Mouse (Mus musculus): ENCODE data around the gene Dll4. TPM values are rescaled to one million over a fixed set of nuclear protein-coding genes. Genes with fewer than 3 reads are reported as not detected.

Gene Dll4
- polyA plus RNA-seq, 1 experiment from 2014 or later, result 5.0 TPM

- peak; percentile 25; the same call in 1 of the 2 replicates for ATAC-seq (ENCODE audit: low FRiP score, low read depth)
- peaks cover 60% of the 10 kb centered on the region for H3K27me3 ChIP-seq (replicated peaks)
- 26% methylated on average over 10 of the region's 10 CpGs for WGBS
- no peak overlapping the region for H3K4me2 ChIP-seq (replicated peaks)
- H3K9me3 ChIP-seq, result peaks cover 3% of the 10 kb centered on the region; the same call in 1 of the 2 replicates
- H3K4me1 ChIP-seq, result peaks cover 15% of the 10 kb centered on the region
- no peak overlapping the region for H3K27ac ChIP-seq
- H3K9ac ChIP-seq, result no peak overlapping the region
- no peak overlapping the region for H3K4me3 ChIP-seq
- H3K36me3 ChIP-seq, result no peaks in the 10 kb centered on the region
Measured at GRCm38 (mm10) chr2:119313780-119314479, 11.7 kb upstream of the Dll4 start.

GRCm38 (mm10) chr2:119314742-119315310, 10.8 kb upstream of the Dll4 start:
- no peak overlapping the region for H3K4me3 ChIP-seq
- peaks cover 3% of the 10 kb centered on the region; the same call in 1 of the 2 replicates for H3K9me3 ChIP-seq
- H3K9ac ChIP-seq, result no peak overlapping the region
- no peak overlapping the region for H3K27ac ChIP-seq
- H3K27me3 ChIP-seq (replicated peaks), result peaks cover 66% of the 10 kb centered on the region
- no peak overlapping the region for H3K4me2 ChIP-seq (replicated peaks)
- no peaks in the 10 kb centered on the region for H3K36me3 ChIP-seq
- 56% methylated on average over 12 of the region's 12 CpGs for WGBS
- peaks cover 15% of the 10 kb centered on the region for H3K4me1 ChIP-seq
- ATAC-seq (ENCODE audit: low FRiP score, low read depth), result no peak

GRCm38 (mm10) chr2:119318043-119318710, 7.4 kb upstream of the Dll4 start:
- H3K9me3 ChIP-seq, result peaks cover 3% of the 10 kb centered on the region; the same call in 1 of the 2 replicates
- peaks cover 85% of the 10 kb centered on the region for H3K27me3 ChIP-seq (replicated peaks)
- H3K4me1 ChIP-seq, result peaks cover 24% of the 10 kb centered on the region
- no peak overlapping the region for H3K27ac ChIP-seq
- 70% methylated on average over 3 of the region's 3 CpGs for WGBS
- no peak overlapping the region for H3K9ac ChIP-seq
- no peak overlapping the region for H3K4me2 ChIP-seq (replicated peaks)
- no peaks in the 10 kb centered on the region for H3K36me3 ChIP-seq
- no peak overlapping the region for H3K4me3 ChIP-seq
- no peak for ATAC-seq (ENCODE audit: low FRiP score, low read depth)

- 72% methylated on average over 8 of the region's 8 CpGs for WGBS
Measured at GRCm38 (mm10) chr2:119320571-119320970, 5.0 kb upstream of the Dll4 start.

GRCm38 (mm10) chr2:119321771-119322586, 3.6 kb upstream of the Dll4 start:
- H3K4me2 ChIP-seq (replicated peaks), result peak overlapping the region; percentile 59
- no peaks in the 10 kb centered on the region for H3K36me3 ChIP-seq
- peaks cover 49% of the 10 kb centered on the region for H3K4me1 ChIP-seq
- H3K9ac ChIP-seq, result 0 out of 2 replicates have a peak overlapping the region, but pooled peaks have one; percentile 29
- 2% methylated on average over 48 of the region's 48 CpGs for WGBS
- peak overlapping the region; percentile 19 for H3K4me3 ChIP-seq
- H3K27ac ChIP-seq, result no peak overlapping the region
- no peaks in the 10 kb centered on the region for H3K9me3 ChIP-seq
- H3K27me3 ChIP-seq (replicated peaks), result peaks cover 96% of the 10 kb centered on the region
- peak; percentile 7; the same call in 1 of the 2 replicates for ATAC-seq (ENCODE audit: low FRiP score, low read depth)

More at GRCm38 (mm10) chr2:119320571-119320970, 5.0 kb upstream of the Dll4 start:
- Histone ChIP-seq H3K4me1 (peaks cover 36% of the 10 kb centered on the region), H3K36me3 (no peaks in the 10 kb centered on the region), H3K27ac (no peak overlapping the region), H3K9ac (no peak overlapping the region), H3K4me3 (no peak overlapping the region), H3K9me3 (peaks cover 3% of the 10 kb centered on the region; the same call in 1 of the 2 replicates), H3K27me3 (replicated peaks) (peaks cover 96% of the 10 kb centered on the region), H3K4me2 (replicated peaks) (no peak overlapping the region)
- ATAC-seq (ENCODE audit: low FRiP score, low read depth), result no peak

GRCm38 (mm10) chr2:119322587-119323300, 2.8 kb upstream of the Dll4 start:
- Histone ChIP-seq H3K36me3 (no peaks in the 10 kb centered on the region), H3K4me2 (replicated peaks) (peak overlapping the region; percentile 59), H3K4me3 (peak overlapping the region; percentile 19), H3K27me3 (replicated peaks) (peaks cover 96% of the 10 kb centered on the region), H3K4me1 (peaks cover 53% of the 10 kb centered on the region), H3K9me3 (no peaks in the 10 kb centered on the region), H3K27ac (0 out of 2 replicates have a peak overlapping the region, but pooled peaks have one; percentile 26), H3K9ac (0 out of 2 replicates have a peak overlapping the region, but pooled peaks have one; percentile 29)
- ATAC-seq (ENCODE audit: low FRiP score, low read depth), result peak; percentile 57
- WGBS, result 1% methylated on average over 39 of the region's 39 CpGs

GRCm38 (mm10) chr2:119323866-119324575, 1.6 kb upstream of the Dll4 start:
- Histone ChIP-seq H3K4me2 (replicated peaks) (peak overlapping the region; percentile 71), H3K9ac (no peak overlapping the region), H3K27me3 (replicated peaks) (peaks cover 97% of the 10 kb centered on the region), H3K4me1 (peaks cover 57% of the 10 kb centered on the region), H3K36me3 (no peaks in the 10 kb centered on the region), H3K4me3 (peak overlapping the region; percentile 5; the same call in 1 of the 2 replicates), H3K27ac (no peak overlapping the region), H3K9me3 (no peaks in the 10 kb centered on the region)
- WGBS, result 1% methylated on average over 32 of the region's 32 CpGs
- no peak for ATAC-seq (ENCODE audit: low FRiP score, low read depth)

GRCm38 (mm10) chr2:119324576-119325318, 837 bp upstream of the Dll4 start:
- no peak for ATAC-seq (ENCODE audit: low FRiP score, low read depth)
- H3K36me3 ChIP-seq, result no peaks in the 10 kb centered on the region
- no peaks in the 10 kb centered on the region for H3K9me3 ChIP-seq
- H3K4me1 ChIP-seq, result peaks cover 63% of the 10 kb centered on the region
- H3K4me3 ChIP-seq, result peak overlapping the region; percentile 35; the same call in 1 of the 2 replicates
- no peak overlapping the region for H3K27ac ChIP-seq
- WGBS, result under 1% methylated on average over 32 of the region's 32 CpGs
- no peak overlapping the region for H3K9ac ChIP-seq
- H3K27me3 ChIP-seq (replicated peaks), result peaks cover 98% of the 10 kb centered on the region
- H3K4me2 ChIP-seq (replicated peaks), result peak overlapping the region; percentile 71

GRCm38 (mm10) chr2:119326161-119327101, 847 bp downstream of the Dll4 start:
- H3K36me3 ChIP-seq, result no peaks in the 10 kb centered on the region
- H3K4me3 ChIP-seq, result peak overlapping the region; percentile 35
- H3K27ac ChIP-seq, result no peak overlapping the region
- no peaks in the 10 kb centered on the region for H3K9me3 ChIP-seq
- peaks cover 60% of the 10 kb centered on the region for H3K4me1 ChIP-seq
- H3K4me2 ChIP-seq (replicated peaks), result peak overlapping the region; percentile 71
- no peak for ATAC-seq (ENCODE audit: low FRiP score, low read depth)
- H3K27me3 ChIP-seq (replicated peaks), result peaks cover 98% of the 10 kb centered on the region
- under 1% methylated on average over 61 of the region's 61 CpGs for WGBS
- H3K9ac ChIP-seq, result peak overlapping the region; percentile 52
